Mouse (Mus musculus): Measurements from ENCODE around the gene Myt1l.

- TF ChIP-seq CTCF (IDR thresholded peaks at IDR 0.05; ENCODE audit: low read depth, low read length) (no peak), POLR2A (IDR thresholded peaks at IDR 0.05; ENCODE audit: borderline replicate concordance, low read depth, low read length) (no peak)
Measured at GRCm38 (mm10) chr12:29649510-29650152, 121.4 kb downstream of the Myt1l start.

Measured in bone marrow macrophage, adult 2 months (primary cell).